Mouse (Mus musculus) megakaryocyte, embryonic 14.5 days (primary cell): ENCODE data around the gene Brdt. TPM values are rescaled to one million over a fixed set of nuclear protein-coding genes. Genes with fewer than 3 reads are reported as not detected.
A peak's percentile ranks its signal among the peaks of the same experiment; 100 is the strongest.

Source experiments
- H3K27me3 ChIP-seq: replicated peaks from 2 replicates; pipeline ENCODE3; 2012; ENCODE audit warnings: inconsistent platforms
- H3K36me3 ChIP-seq: replicated peaks from 2 replicates; pipeline ENCODE3; 2012; ENCODE audit warnings: low read length, inconsistent platforms, mixed read lengths
- H3K4me1 ChIP-seq: 2 replicates; pipeline ENCODE4 v1.6.1; 2012; ENCODE audit warnings: inconsistent platforms
- H3K4me3 ChIP-seq: replicated peaks from 2 replicates; pipeline ENCODE3; 2012; ENCODE audit warnings: moderate library complexity, mild to moderate bottlenecking, inconsistent platforms
- H3K9me3 ChIP-seq: 2 replicates; pipeline ENCODE4 v1.6.1; 2012; ENCODE audit warnings: inconsistent platforms
- FLI1 ChIP-seq: IDR thresholded peaks from 2 replicates; pipeline ENCODE4 v1.6.1; 2012; ENCODE audit warnings: low read length, inconsistent platforms, mixed read lengths
- GATA1 ChIP-seq: IDR thresholded peaks from 3 replicates; pipeline ENCODE4 v1.6.1; 2012; ENCODE audit warnings: mixed read lengths, low read length, inconsistent platforms, borderline replicate concordance
- polyA plus RNA-seq: library from polyadenylated mRNA; stranded (reverse); fragments of >175 nt; gene quantifications from 2 replicates; pipeline ENCODE4 v1.2.3, GENCODE M21; 2012; ENCODE audit warnings: low replicate concordance; ENCODE audit not compliant: insufficient read depth

The Brdt gene
- polyA plus RNA-seq, 1 experiment, result not detected

- Histone ChIP-seq H3K36me3 (no peaks in the 10 kb centered on the region), H3K9me3 (peaks cover 7% of the 10 kb centered on the region; the same call in 1 of the 2 replicates), H3K4me3 (peak overlapping the region; percentile 33), H3K4me1 (peaks cover 4% of the 10 kb centered on the region), H3K27me3 (peaks cover 9% of the 10 kb centered on the region)
- TF ChIP-seq GATA1 (no peak), FLI1 (no peak)
These were observed 10.3 kb upstream of the Brdt start for GRCm38 (mm10) chr5:107320703-107321102.

DNA sequence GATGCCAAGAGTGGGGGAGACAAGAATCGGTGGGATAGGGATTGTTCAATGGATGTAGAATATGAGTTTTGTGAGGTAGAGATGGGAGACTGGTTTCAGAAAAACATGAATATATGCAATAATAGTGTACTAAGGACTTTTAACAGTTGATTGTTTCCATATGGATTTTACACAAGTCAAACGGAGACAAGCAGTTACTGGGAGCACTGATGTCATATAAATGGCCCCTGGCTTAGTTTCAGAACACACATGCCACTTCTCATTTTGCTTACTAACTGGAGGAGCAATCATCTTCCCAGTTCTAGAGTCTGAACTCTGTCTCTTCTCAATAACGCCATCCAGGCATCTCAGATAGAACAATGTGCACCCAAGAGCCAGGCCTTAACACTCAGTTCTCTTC, 9.4 kb downstream of the Brdt start:
- peaks cover 4% of the 10 kb centered on the region for H3K27me3 ChIP-seq

DNA sequence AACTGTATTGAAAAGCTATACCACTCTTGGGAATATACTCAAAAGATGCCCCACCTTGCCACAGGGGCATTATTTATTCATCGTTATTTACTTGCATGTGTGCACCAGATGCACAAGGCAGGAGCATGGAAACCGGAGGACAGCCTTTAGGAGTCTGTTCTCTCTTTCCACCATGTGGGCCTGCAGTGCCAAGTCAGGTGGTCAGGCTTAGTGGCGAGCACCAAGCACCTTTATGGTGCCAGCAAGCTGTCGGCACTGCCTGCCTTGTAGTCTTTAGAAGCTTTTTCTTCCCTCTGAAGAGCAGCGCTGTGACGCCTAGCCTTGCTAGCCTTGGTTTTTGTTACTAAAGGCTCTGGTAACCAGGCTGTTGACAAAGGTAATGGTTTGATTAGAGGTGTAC, 11.9 kb downstream of the Brdt start:
- H3K9me3 ChIP-seq, result no peaks in the 10 kb centered on the region
- H3K36me3 ChIP-seq, result no peaks in the 10 kb centered on the region
- no peaks in the 10 kb centered on the region for H3K4me1 ChIP-seq
- H3K4me3 ChIP-seq, result no peak overlapping the region
- TF ChIP-seq FLI1, result no peak
- no peak for TF ChIP-seq GATA1
- peaks cover 2% of the 10 kb centered on the region for H3K27me3 ChIP-seq

More for the DNA sequence above, 9.4 kb downstream of the Brdt start:
- Histone ChIP-seq H3K4me1 (no peaks in the 10 kb centered on the region), H3K4me3 (no peak overlapping the region), H3K36me3 (no peaks in the 10 kb centered on the region), H3K9me3 (no peaks in the 10 kb centered on the region)
- TF ChIP-seq FLI1 (no peak), GATA1 (no peak)

- TF ChIP-seq GATA1 (no peak), FLI1 (no peak)
- H3K9me3 ChIP-seq, result no peaks in the 10 kb centered on the region
- H3K27me3 ChIP-seq, result peaks cover 3% of the 10 kb centered on the region
- H3K4me1 ChIP-seq, result no peaks in the 10 kb centered on the region
- H3K36me3 ChIP-seq, result no peaks in the 10 kb centered on the region
- H3K4me3 ChIP-seq, result no peak overlapping the region
These were observed 15.3 kb downstream of the Brdt start for GRCm38 (mm10) chr5:107346214-107346613.

DNA sequence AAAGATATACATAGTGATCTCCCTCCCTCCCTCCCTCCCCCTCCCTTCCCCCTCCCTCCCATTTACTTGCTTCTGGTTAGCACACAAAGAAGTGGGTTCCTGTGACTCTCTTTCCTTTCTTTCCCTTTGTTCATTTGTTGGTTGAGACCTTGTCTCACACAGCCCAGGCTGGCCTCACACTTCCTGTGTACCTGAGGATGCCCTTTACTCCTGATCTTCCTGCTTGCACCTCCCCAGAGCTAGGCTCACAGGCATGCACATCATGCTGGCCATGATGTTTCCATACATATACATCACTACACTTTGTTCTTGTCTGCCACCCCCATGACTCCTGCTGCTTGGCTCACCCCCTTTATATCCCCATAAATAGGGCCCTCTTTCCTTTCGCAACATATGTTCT, 21.6 kb downstream of the Brdt start:
- TF ChIP-seq GATA1 (no peak), FLI1 (no peak)

DNA sequence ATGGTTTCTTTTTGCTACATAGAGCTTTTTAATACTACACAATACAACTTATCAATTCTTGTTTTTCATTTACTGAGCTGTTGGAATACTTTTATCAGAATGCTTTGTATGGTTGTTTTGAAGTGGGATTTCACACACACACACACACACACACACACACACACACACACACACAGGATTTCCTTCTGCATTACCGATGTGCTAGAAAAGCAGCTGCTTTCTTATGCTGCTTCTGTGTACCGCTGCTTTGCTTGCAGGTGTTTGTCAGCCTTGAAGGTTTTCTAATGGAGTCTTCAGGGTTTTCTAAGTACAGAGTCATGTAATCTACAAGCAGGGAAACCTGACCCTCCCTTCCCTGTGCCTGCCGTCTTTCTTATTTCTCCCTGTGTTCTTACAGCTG, 23.0 kb downstream of the Brdt start:
- H3K9me3 ChIP-seq, result no peaks in the 10 kb centered on the region
- H3K4me3 ChIP-seq, result no peak overlapping the region
- peaks cover 17% of the 10 kb centered on the region for H3K4me1 ChIP-seq
- H3K27me3 ChIP-seq, result peaks cover 3% of the 10 kb centered on the region
- TF ChIP-seq FLI1, result no peak
- no peak for TF ChIP-seq GATA1
- H3K36me3 ChIP-seq, result no peaks in the 10 kb centered on the region

More for the DNA sequence above, 21.6 kb downstream of the Brdt start:
- Histone ChIP-seq H3K36me3 (no peaks in the 10 kb centered on the region), H3K4me3 (no peak overlapping the region), H3K4me1 (peaks cover 15% of the 10 kb centered on the region), H3K27me3 (peaks cover 6% of the 10 kb centered on the region), H3K9me3 (no peaks in the 10 kb centered on the region)

DNA sequence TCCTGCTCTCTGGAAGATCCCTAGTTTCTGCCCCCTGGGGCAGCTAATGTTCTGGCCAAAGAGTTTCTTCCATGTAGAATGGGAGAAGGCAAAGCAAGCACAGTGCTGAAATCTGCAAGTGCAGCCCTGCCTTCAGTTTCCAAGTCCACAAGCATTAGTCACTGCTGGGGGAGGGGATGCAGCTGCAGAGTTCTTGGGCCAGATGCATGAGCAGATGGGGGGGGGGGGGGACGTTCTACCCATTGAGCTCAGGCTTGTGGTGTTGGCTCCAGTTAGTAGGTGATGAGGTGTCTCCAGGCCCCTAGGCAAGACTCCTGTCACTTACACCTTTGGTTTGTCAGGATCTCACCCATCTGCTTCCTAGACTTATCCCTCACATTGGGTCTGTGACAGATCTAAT, 24.8 kb downstream of the Brdt start:
- Histone ChIP-seq H3K4me1 (peaks cover 20% of the 10 kb centered on the region), H3K4me3 (no peak overlapping the region), H3K36me3 (no peaks in the 10 kb centered on the region), H3K27me3 (peaks cover 3% of the 10 kb centered on the region), H3K9me3 (no peaks in the 10 kb centered on the region)
- TF ChIP-seq GATA1 (no peak), FLI1 (no peak)

GRCm38 (mm10) chr5:107357723-107358122, 26.8 kb downstream of the Brdt start:
- H3K27me3 ChIP-seq, result peaks cover 3% of the 10 kb centered on the region
- no peaks in the 10 kb centered on the region for H3K36me3 ChIP-seq
- TF ChIP-seq GATA1, result no peak
- no peak for TF ChIP-seq FLI1
- peaks cover 18% of the 10 kb centered on the region for H3K4me1 ChIP-seq
- no peak overlapping the region for H3K4me3 ChIP-seq
- no peaks in the 10 kb centered on the region for H3K9me3 ChIP-seq

GRCm38 (mm10) chr5:107359395-107360053, 28.6 kb downstream of the Brdt start:
- H3K36me3 ChIP-seq, result no peaks in the 10 kb centered on the region
- H3K4me1 ChIP-seq, result peaks cover 13% of the 10 kb centered on the region
- TF ChIP-seq FLI1, result no peak
- TF ChIP-seq GATA1, result no peak
- H3K9me3 ChIP-seq, result peaks cover 6% of the 10 kb centered on the region
- H3K4me3 ChIP-seq, result peak overlapping the region; percentile 95
- peaks cover 3% of the 10 kb centered on the region for H3K27me3 ChIP-seq

DNA sequence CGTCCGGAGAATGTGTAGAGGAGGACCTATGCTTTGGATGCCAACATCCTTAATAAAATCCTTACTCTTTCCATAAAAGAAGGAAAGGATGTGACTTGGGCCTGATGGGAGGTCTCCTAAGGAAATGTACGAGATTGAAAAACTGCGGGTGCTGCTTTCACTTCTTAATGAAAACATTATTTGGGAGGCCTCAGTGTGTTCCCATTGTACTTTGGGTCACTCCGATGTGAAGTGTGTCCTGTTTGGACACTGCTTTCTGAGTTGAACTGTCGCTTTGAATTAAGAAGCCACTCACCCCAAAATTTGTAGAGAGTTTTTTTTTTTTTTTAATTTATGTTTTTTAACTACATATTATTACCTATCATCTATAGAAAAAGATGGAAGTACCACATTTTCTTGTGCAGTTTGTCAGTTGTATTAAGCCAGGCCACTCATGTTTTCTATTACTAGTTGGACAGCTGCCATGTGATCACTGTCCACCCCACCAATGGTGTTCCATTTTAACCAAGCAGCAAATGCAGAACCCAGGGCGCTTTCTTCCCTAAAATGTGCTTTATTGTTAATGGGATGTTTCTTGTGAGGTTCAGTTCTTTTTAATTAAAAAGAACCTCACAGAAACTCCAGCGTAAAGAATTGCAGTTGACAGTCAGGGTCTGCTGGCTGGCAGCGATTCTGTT, 29.2 kb downstream of the Brdt start:
- H3K36me3 ChIP-seq, result no peaks in the 10 kb centered on the region
- peak overlapping the region; percentile 95 for H3K4me3 ChIP-seq
- H3K4me1 ChIP-seq, result peaks cover 13% of the 10 kb centered on the region
- H3K27me3 ChIP-seq, result peaks cover 3% of the 10 kb centered on the region
- TF ChIP-seq FLI1, result no peak
- no peak for TF ChIP-seq GATA1
- H3K9me3 ChIP-seq, result peaks cover 7% of the 10 kb centered on the region
